Mouse (Mus musculus): ENCODE data around the gene Gm21983. TPM values are rescaled to one million over a fixed set of nuclear protein-coding genes. Genes with fewer than 3 reads are reported as not detected.

The Gm21983 gene
- polyA plus RNA-seq, 1 experiment from 2014 or later: not detected

DNA sequence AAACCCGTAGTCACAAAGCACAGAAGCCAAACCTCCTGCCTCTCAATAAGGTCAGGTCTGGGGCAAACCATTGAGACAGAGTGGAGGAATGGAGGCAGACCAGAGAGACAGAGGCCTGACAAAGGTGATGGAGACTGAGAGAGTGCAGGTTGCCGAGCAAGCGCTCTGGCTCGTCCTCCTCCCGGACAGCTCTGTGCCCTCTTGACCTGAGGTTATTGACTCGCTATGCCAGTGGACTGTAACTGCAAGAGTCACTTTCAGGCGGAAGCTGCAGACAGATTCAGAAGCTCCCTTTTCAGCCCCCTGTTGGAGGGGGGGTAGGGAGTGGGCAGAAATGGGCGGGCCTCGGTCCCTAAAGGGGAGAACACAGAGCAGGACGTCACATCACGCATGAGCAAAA, 39.1 kb upstream of the Gm21983 start:
- no peaks in the 10 kb centered on the region for H3K27me3 ChIP-seq (ENCODE audit: control insufficient read depth, insufficient read depth, low read length)
- 75% methylated on average over 11 of the region's 11 CpGs for WGBS
- H3K4me1 ChIP-seq (ENCODE audit: control insufficient read depth, insufficient read depth, low read length): peaks cover 16% of the 10 kb centered on the region
- no peaks in the 10 kb centered on the region for H3K9me3 ChIP-seq (ENCODE audit: control insufficient read depth, low read length)
- H3K4me2 ChIP-seq (ENCODE audit: low read length): no peak overlapping the region
- no peak for ATAC-seq (ENCODE audit: low FRiP score, low TSS enrichment)
- H3K36me3 ChIP-seq (ENCODE audit: control insufficient read depth, insufficient read depth, low read length): peaks cover 38% of the 10 kb centered on the region
- H3K9ac ChIP-seq (replicated peaks; ENCODE audit: low read length): no peak overlapping the region
- H3K4me3 ChIP-seq (replicated peaks; ENCODE audit: low read depth, low read length): no peak overlapping the region
- no peak for DNase-seq
- no peak overlapping the region for H3K27ac ChIP-seq (replicated peaks; ENCODE audit: low read depth, low read length)

DNA sequence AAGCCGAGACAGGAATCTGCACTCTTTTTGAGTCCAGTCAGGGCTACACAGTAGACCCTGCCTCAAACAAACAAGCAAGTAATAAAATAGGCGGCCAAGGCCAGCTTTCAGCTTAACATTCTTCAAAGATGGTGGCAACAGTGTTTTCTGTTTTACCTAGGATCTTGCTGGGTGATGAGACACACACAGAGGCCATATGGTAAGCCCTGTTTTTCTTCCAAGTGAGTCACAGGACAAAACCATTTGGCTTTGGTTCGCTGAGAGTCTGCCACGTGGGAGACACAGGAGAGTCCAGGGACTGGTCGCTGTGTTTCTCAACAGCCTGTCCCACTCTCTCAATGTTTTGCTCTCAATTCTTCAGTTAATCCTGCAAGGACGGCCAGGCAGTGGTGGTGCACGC, 37.7 kb upstream of the Gm21983 start:
- DNase-seq: no peak

DNA sequence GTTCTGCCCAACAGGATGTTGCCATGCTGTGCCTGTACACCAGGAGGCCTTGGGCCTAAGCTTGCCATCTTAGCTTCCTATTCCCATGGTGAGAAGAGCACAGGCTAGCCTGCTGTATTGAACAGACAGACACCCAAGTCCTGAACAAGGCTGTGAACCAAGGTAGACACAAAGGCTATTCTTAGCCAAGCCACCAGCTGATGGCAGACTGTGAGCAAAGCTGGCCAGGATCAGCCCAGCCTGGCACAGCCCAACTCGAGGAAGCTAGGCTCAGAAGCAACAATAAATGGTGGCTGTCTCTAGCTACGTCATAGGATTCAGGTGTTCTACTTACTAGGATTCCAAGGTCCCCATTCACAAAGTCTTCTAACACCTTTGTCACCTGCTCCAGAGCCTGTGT, 31.7 kb upstream of the Gm21983 start:
- ATAC-seq (ENCODE audit: low FRiP score, low TSS enrichment): no peak
- Histone ChIP-seq H3K9me3 (ENCODE audit: control insufficient read depth, low read length) (no peaks in the 10 kb centered on the region), H3K9ac (replicated peaks; ENCODE audit: low read length) (no peak overlapping the region), H3K36me3 (ENCODE audit: control insufficient read depth, insufficient read depth, low read length) (peaks cover 86% of the 10 kb centered on the region), H3K27me3 (ENCODE audit: control insufficient read depth, insufficient read depth, low read length) (no peaks in the 10 kb centered on the region), H3K4me2 (ENCODE audit: low read length) (no peak overlapping the region), H3K27ac (replicated peaks; ENCODE audit: low read depth, low read length) (no peak overlapping the region), H3K4me1 (ENCODE audit: control insufficient read depth, insufficient read depth, low read length) (no peaks in the 10 kb centered on the region), H3K4me3 (replicated peaks; ENCODE audit: low read depth, low read length) (no peak overlapping the region)
- 91% methylated on average over 2 of the region's 2 CpGs for WGBS
- DNase-seq: no peak

More for the DNA sequence above, 37.7 kb upstream of the Gm21983 start:
- Histone ChIP-seq H3K9ac (replicated peaks; ENCODE audit: low read length) (no peak overlapping the region), H3K4me2 (ENCODE audit: low read length) (no peak overlapping the region), H3K27me3 (ENCODE audit: control insufficient read depth, insufficient read depth, low read length) (no peaks in the 10 kb centered on the region), H3K4me3 (replicated peaks; ENCODE audit: low read depth, low read length) (no peak overlapping the region), H3K36me3 (ENCODE audit: control insufficient read depth, insufficient read depth, low read length) (peaks cover 48% of the 10 kb centered on the region), H3K9me3 (ENCODE audit: control insufficient read depth, low read length) (no peaks in the 10 kb centered on the region), H3K4me1 (ENCODE audit: control insufficient read depth, insufficient read depth, low read length) (peaks cover 2% of the 10 kb centered on the region; the same call in 1 of the 2 replicates), H3K27ac (replicated peaks; ENCODE audit: low read depth, low read length) (no peak overlapping the region)
- WGBS: 89% methylated on average over 7 of the region's 7 CpGs
- ATAC-seq (ENCODE audit: low FRiP score, low TSS enrichment): no peak

DNA sequence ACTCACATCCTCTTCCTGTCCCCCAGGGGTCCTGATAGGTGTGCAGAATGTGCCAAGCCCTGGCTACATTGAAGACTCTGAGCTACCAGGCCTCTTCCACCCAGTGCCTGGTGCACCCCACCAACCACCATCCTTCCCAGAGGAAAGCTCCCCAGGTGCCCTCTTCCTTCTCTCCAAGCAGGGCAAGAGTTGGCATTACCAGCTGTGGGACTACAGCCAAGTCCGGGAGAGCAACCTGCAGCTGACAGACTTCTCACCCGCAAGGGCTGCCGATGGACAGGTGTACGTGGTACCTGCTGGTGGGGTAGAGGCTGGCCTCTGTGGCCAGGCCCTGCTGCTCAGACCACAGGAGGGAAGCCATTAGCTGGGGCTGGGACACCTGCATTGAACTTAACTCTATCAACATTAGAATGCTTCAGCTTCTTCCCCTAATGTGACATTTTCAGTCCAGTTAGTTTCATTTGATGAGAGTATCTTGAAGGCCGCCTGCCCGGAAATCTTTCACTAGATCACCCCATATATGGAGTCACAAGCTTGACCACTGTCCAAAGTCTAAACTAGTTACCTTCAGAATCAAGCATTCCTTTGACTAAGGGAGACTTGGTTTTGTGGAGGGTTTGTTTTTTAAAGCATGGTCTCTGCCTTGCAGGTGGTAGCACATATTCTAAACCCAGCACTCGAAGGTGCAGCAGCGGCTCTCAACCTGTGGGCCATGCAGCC, 23.0 kb upstream of the Gm21983 start:
- Histone ChIP-seq H3K27me3 (ENCODE audit: control insufficient read depth, insufficient read depth, low read length) (no peaks in the 10 kb centered on the region), H3K4me3 (replicated peaks; ENCODE audit: low read depth, low read length) (no peak overlapping the region), H3K4me2 (ENCODE audit: low read length) (no peak overlapping the region), H3K9ac (replicated peaks; ENCODE audit: low read length) (no peak overlapping the region), H3K9me3 (ENCODE audit: control insufficient read depth, low read length) (no peaks in the 10 kb centered on the region), H3K27ac (replicated peaks; ENCODE audit: low read depth, low read length) (no peak overlapping the region), H3K36me3 (ENCODE audit: control insufficient read depth, insufficient read depth, low read length) (peaks cover 60% of the 10 kb centered on the region), H3K4me1 (ENCODE audit: control insufficient read depth, insufficient read depth, low read length) (no peaks in the 10 kb centered on the region)
- ATAC-seq (ENCODE audit: low FRiP score, low TSS enrichment): no peak
- no peak for DNase-seq
- 96% methylated on average over 8 of the region's 8 CpGs for WGBS

DNA sequence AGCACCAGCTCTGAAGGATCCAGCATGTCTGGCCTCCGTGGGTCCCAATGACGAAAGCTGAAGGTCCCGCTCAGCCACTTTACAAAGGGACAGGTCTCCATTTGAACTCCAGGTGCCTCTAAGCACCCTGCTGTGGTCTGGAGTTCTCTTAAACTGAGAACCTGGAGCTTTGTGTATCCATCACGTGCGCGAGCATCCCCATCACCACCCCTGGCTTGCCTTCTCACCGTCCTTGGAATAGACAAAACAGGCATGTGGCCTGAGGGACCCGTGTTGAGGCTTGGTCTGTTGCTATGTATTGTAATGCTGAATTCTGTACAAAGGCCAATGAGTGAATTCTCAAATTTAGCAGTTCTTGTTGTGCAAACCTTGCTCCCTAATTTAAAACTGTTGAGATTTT, 17.9 kb upstream of the Gm21983 start:
- DNase-seq (no peak), ATAC-seq (ENCODE audit: low FRiP score, low TSS enrichment) (no peak)
- H3K27ac ChIP-seq (replicated peaks; ENCODE audit: low read depth, low read length): no peak overlapping the region
- H3K4me2 ChIP-seq (ENCODE audit: low read length): no peak overlapping the region
- H3K9me3 ChIP-seq (ENCODE audit: control insufficient read depth, low read length): no peaks in the 10 kb centered on the region
- no peak overlapping the region for H3K4me3 ChIP-seq (replicated peaks; ENCODE audit: low read depth, low read length)
- peaks cover 15% of the 10 kb centered on the region for H3K4me1 ChIP-seq (ENCODE audit: control insufficient read depth, insufficient read depth, low read length)
- H3K27me3 ChIP-seq (ENCODE audit: control insufficient read depth, insufficient read depth, low read length): no peaks in the 10 kb centered on the region
- H3K36me3 ChIP-seq (ENCODE audit: control insufficient read depth, insufficient read depth, low read length): peaks cover 21% of the 10 kb centered on the region
- H3K9ac ChIP-seq (replicated peaks; ENCODE audit: low read length): no peak overlapping the region
- WGBS: 93% methylated on average over 8 of the region's 8 CpGs

DNA sequence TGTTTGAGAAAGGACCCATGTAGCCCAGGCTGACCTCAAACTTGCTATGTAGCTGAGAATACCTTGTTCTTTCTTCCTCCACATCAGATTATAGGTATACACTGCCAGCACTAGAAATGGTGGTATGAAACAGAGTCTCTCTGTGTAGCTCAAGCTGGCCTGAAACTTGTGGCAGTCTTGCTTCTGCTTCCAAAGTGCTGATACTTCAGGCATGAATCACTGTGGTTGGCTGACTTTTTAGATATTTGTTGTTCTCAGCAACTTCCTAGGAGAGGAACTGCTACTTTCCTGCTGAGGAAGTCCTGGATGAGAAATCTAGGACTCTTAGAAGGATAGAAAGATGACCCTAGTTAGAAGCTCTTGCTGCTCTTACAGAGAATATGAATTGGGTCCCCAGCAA, 17.5 kb upstream of the Gm21983 start:
- Histone ChIP-seq H3K36me3 (ENCODE audit: control insufficient read depth, insufficient read depth, low read length) (peaks cover 21% of the 10 kb centered on the region), H3K27me3 (ENCODE audit: control insufficient read depth, insufficient read depth, low read length) (no peaks in the 10 kb centered on the region), H3K9me3 (ENCODE audit: control insufficient read depth, low read length) (no peaks in the 10 kb centered on the region), H3K4me3 (replicated peaks; ENCODE audit: low read depth, low read length) (no peak overlapping the region), H3K4me1 (ENCODE audit: control insufficient read depth, insufficient read depth, low read length) (peaks cover 18% of the 10 kb centered on the region), H3K4me2 (ENCODE audit: low read length) (no peak overlapping the region), H3K27ac (replicated peaks; ENCODE audit: low read depth, low read length) (no peak overlapping the region), H3K9ac (replicated peaks; ENCODE audit: low read length) (no peak overlapping the region)
- ATAC-seq (ENCODE audit: low FRiP score, low TSS enrichment) (no peak), DNase-seq (no peak)

DNA sequence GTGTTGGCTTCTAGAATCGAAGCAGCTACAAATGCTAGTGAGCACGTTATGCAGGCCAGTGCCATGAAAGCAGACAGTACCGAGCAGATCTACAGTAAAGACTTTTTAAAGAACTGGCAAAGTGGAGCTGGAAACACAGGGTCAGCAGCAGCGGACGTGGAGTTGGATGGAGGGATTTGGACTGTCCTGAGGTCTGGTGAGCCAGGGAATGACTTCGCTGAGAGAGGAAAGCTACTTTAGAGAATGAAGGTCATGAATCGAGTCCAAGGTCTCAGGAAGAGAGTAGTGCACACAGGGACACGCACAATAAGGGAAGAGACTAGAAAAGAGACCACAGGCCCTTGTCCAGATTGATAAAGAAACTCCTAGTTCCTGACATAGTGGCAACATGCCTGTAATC, 16.7 kb upstream of the Gm21983 start:
- DNase-seq (no peak), ATAC-seq (ENCODE audit: low FRiP score, low TSS enrichment) (no peak)
- no peak overlapping the region for H3K4me3 ChIP-seq (replicated peaks; ENCODE audit: low read depth, low read length)
- no peak overlapping the region for H3K4me2 ChIP-seq (ENCODE audit: low read length)
- no peak overlapping the region for H3K27ac ChIP-seq (replicated peaks; ENCODE audit: low read depth, low read length)
- H3K4me1 ChIP-seq (ENCODE audit: control insufficient read depth, insufficient read depth, low read length): peaks cover 18% of the 10 kb centered on the region
- no peak overlapping the region for H3K9ac ChIP-seq (replicated peaks; ENCODE audit: low read length)
- WGBS: 95% methylated on average over 8 of the region's 8 CpGs
- H3K27me3 ChIP-seq (ENCODE audit: control insufficient read depth, insufficient read depth, low read length): no peaks in the 10 kb centered on the region
- peaks cover 21% of the 10 kb centered on the region for H3K36me3 ChIP-seq (ENCODE audit: control insufficient read depth, insufficient read depth, low read length)
- no peaks in the 10 kb centered on the region for H3K9me3 ChIP-seq (ENCODE audit: control insufficient read depth, low read length)

DNA sequence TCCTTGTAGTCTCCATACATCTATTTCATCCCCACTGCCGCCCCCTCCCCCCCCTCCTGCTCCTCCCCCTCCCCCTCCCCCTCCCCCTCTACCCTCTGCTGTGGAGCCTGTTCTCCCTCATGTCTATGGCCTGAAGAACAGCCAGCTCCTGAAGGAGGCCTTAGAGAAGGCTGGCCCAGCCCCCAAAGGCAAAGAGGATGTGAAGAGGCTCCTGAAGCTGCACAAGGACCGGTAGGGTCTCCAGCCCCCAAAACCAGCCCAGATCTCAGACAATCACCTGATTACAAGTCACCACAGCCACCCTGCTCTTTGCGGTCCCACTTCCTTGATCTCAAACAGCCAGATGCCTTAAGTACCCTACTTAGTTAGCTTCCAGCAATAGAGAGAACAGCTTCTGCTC, 16.2 kb upstream of the Gm21983 start:
- Histone ChIP-seq H3K27ac (replicated peaks; ENCODE audit: low read depth, low read length) (no peak overlapping the region), H3K4me2 (ENCODE audit: low read length) (no peak overlapping the region), H3K4me1 (ENCODE audit: control insufficient read depth, insufficient read depth, low read length) (peaks cover 18% of the 10 kb centered on the region), H3K36me3 (ENCODE audit: control insufficient read depth, insufficient read depth, low read length) (peaks cover 21% of the 10 kb centered on the region), H3K4me3 (replicated peaks; ENCODE audit: low read depth, low read length) (no peak overlapping the region), H3K9me3 (ENCODE audit: control insufficient read depth, low read length) (no peaks in the 10 kb centered on the region), H3K9ac (replicated peaks; ENCODE audit: low read length) (no peak overlapping the region), H3K27me3 (ENCODE audit: control insufficient read depth, insufficient read depth, low read length) (no peaks in the 10 kb centered on the region)
- 87% methylated on average over 3 of the region's 3 CpGs for WGBS
- no peak for ATAC-seq (ENCODE audit: low FRiP score, low TSS enrichment)
- no peak for DNase-seq
